Mouse (Mus musculus): ENCODE results near the gene Ikzf4. TPM values are rescaled to one million over a fixed set of nuclear protein-coding genes. Genes with fewer than 3 reads are reported as not detected.

Gene Ikzf4
- polyA plus RNA-seq, 1 experiment from 2014 or later, result 4.9 TPM

GRCm38 (mm10) chr10:128606483-128606882 lies 39.3 kb downstream of the Ikzf4 start:
- no peak overlapping the region for H3K9ac ChIP-seq (ENCODE audit: low read depth, low read length)
- no peaks in the 10 kb centered on the region for H3K9me3 ChIP-seq (ENCODE audit: control insufficient read depth, low read length)
- no peaks in the 10 kb centered on the region for H3K4me1 ChIP-seq (replicated peaks; ENCODE audit: control insufficient read depth, insufficient read depth, low read length)
- no peaks in the 10 kb centered on the region for H3K36me3 ChIP-seq (ENCODE audit: control insufficient read depth, insufficient read depth, low read length)
- ATAC-seq (ENCODE audit: low FRiP score) (no peak), DNase-seq (ENCODE audit: low spot score) (no peak)
- no peak overlapping the region for H3K4me2 ChIP-seq (replicated peaks; ENCODE audit: low read depth, low read length)
- H3K4me3 ChIP-seq (ENCODE audit: low read depth, low read length), result no peak overlapping the region
- 44% methylated on average over 2 of the region's 2 CpGs for WGBS
- no peaks in the 10 kb centered on the region for H3K27me3 ChIP-seq (ENCODE audit: control insufficient read depth, insufficient read depth, low read length)
- H3K27ac ChIP-seq (ENCODE audit: low read depth, low read length), result no peak overlapping the region

GRCm38 (mm10) chr10:128602470-128603128 lies 43.2 kb downstream of the Ikzf4 start:
- 89% methylated on average over 4 of the region's 4 CpGs for WGBS
- no peaks in the 10 kb centered on the region for H3K9me3 ChIP-seq (ENCODE audit: control insufficient read depth, low read length)
- DNase-seq (ENCODE audit: low spot score) (no peak), ATAC-seq (ENCODE audit: low FRiP score) (no peak)
- no peak overlapping the region for H3K9ac ChIP-seq (ENCODE audit: low read depth, low read length)
- no peak overlapping the region for H3K27ac ChIP-seq (ENCODE audit: low read depth, low read length)
- H3K4me1 ChIP-seq (replicated peaks; ENCODE audit: control insufficient read depth, insufficient read depth, low read length), result no peaks in the 10 kb centered on the region
- H3K36me3 ChIP-seq (ENCODE audit: control insufficient read depth, insufficient read depth, low read length), result no peaks in the 10 kb centered on the region
- H3K27me3 ChIP-seq (ENCODE audit: control insufficient read depth, insufficient read depth, low read length), result no peaks in the 10 kb centered on the region
- no peak overlapping the region for H3K4me2 ChIP-seq (replicated peaks; ENCODE audit: low read depth, low read length)
- H3K4me3 ChIP-seq (ENCODE audit: low read depth, low read length), result no peak overlapping the region

GRCm38 (mm10) chr10:128601499-128601898 lies 44.3 kb downstream of the Ikzf4 start:
- Histone ChIP-seq H3K4me3 (ENCODE audit: low read depth, low read length) (no peak overlapping the region), H3K9me3 (ENCODE audit: control insufficient read depth, low read length) (no peaks in the 10 kb centered on the region), H3K4me2 (replicated peaks; ENCODE audit: low read depth, low read length) (no peak overlapping the region), H3K27ac (ENCODE audit: low read depth, low read length) (no peak overlapping the region), H3K27me3 (ENCODE audit: control insufficient read depth, insufficient read depth, low read length) (no peaks in the 10 kb centered on the region), H3K36me3 (ENCODE audit: control insufficient read depth, insufficient read depth, low read length) (no peaks in the 10 kb centered on the region), H3K9ac (ENCODE audit: low read depth, low read length) (no peak overlapping the region), H3K4me1 (replicated peaks; ENCODE audit: control insufficient read depth, insufficient read depth, low read length) (no peaks in the 10 kb centered on the region)
- DNase-seq (ENCODE audit: low spot score) (no peak), ATAC-seq (ENCODE audit: low FRiP score) (no peak)
- 69% methylated on average over 1 of the region's 1 CpGs for WGBS

GRCm38 (mm10) chr10:128598476-128598875 lies 47.3 kb downstream of the Ikzf4 start:
- ATAC-seq (ENCODE audit: low FRiP score) (no peak), DNase-seq (ENCODE audit: low spot score) (no peak)
- Histone ChIP-seq H3K4me1 (replicated peaks; ENCODE audit: control insufficient read depth, insufficient read depth, low read length) (no peaks in the 10 kb centered on the region), H3K4me3 (ENCODE audit: low read depth, low read length) (no peak overlapping the region), H3K36me3 (ENCODE audit: control insufficient read depth, insufficient read depth, low read length) (no peaks in the 10 kb centered on the region), H3K9ac (ENCODE audit: low read depth, low read length) (no peak overlapping the region), H3K27me3 (ENCODE audit: control insufficient read depth, insufficient read depth, low read length) (no peaks in the 10 kb centered on the region), H3K4me2 (replicated peaks; ENCODE audit: low read depth, low read length) (no peak overlapping the region), H3K9me3 (ENCODE audit: control insufficient read depth, low read length) (no peaks in the 10 kb centered on the region), H3K27ac (ENCODE audit: low read depth, low read length) (no peak overlapping the region)
- WGBS, result 73% methylated on average over 2 of the region's 2 CpGs

GRCm38 (mm10) chr10:128592797-128593196 lies 53.0 kb downstream of the Ikzf4 start:
- 83% methylated on average over 5 of the region's 5 CpGs for WGBS
- no peak overlapping the region for H3K4me3 ChIP-seq (ENCODE audit: low read depth, low read length)
- no peaks in the 10 kb centered on the region for H3K36me3 ChIP-seq (ENCODE audit: control insufficient read depth, insufficient read depth, low read length)
- no peak for ATAC-seq (ENCODE audit: low FRiP score)
- H3K4me1 ChIP-seq (replicated peaks; ENCODE audit: control insufficient read depth, insufficient read depth, low read length), result 0 out of 2 replicates have a peak, but pooled peaks cover 4% of the 10 kb centered on the region
- no peak overlapping the region for H3K9ac ChIP-seq (ENCODE audit: low read depth, low read length)
- no peaks in the 10 kb centered on the region for H3K9me3 ChIP-seq (ENCODE audit: control insufficient read depth, low read length)
- H3K27ac ChIP-seq (ENCODE audit: low read depth, low read length), result no peak overlapping the region
- no peak for DNase-seq (ENCODE audit: low spot score)
- H3K4me2 ChIP-seq (replicated peaks; ENCODE audit: low read depth, low read length), result no peak overlapping the region
- H3K27me3 ChIP-seq (ENCODE audit: control insufficient read depth, insufficient read depth, low read length), result peaks cover 23% of the 10 kb centered on the region

GRCm38 (mm10) chr10:128591436-128591835 lies 54.4 kb downstream of the Ikzf4 start:
- Histone ChIP-seq H3K9ac (ENCODE audit: low read depth, low read length) (no peak overlapping the region), H3K36me3 (ENCODE audit: control insufficient read depth, insufficient read depth, low read length) (no peaks in the 10 kb centered on the region), H3K4me1 (replicated peaks; ENCODE audit: control insufficient read depth, insufficient read depth, low read length) (0 out of 2 replicates have a peak, but pooled peaks cover 4% of the 10 kb centered on the region), H3K4me2 (replicated peaks; ENCODE audit: low read depth, low read length) (no peak overlapping the region), H3K27me3 (ENCODE audit: control insufficient read depth, insufficient read depth, low read length) (peaks cover 33% of the 10 kb centered on the region), H3K4me3 (ENCODE audit: low read depth, low read length) (no peak overlapping the region), H3K27ac (ENCODE audit: low read depth, low read length) (no peak overlapping the region), H3K9me3 (ENCODE audit: control insufficient read depth, low read length) (no peaks in the 10 kb centered on the region)
- 88% methylated on average over 6 of the region's 6 CpGs for WGBS
- DNase-seq (ENCODE audit: low spot score) (no peak), ATAC-seq (ENCODE audit: low FRiP score) (no peak)

GRCm38 (mm10) chr10:128590193-128590690 lies 55.5 kb downstream of the Ikzf4 start:
- H3K9ac ChIP-seq (ENCODE audit: low read depth, low read length), result peak overlapping the region; percentile 50
- peak overlapping the region; percentile 94 for H3K4me2 ChIP-seq (replicated peaks; ENCODE audit: low read depth, low read length)
- ATAC-seq (ENCODE audit: low FRiP score), result peak; percentile 64
- no peaks in the 10 kb centered on the region for H3K36me3 ChIP-seq (ENCODE audit: control insufficient read depth, insufficient read depth, low read length)
- H3K27me3 ChIP-seq (ENCODE audit: control insufficient read depth, insufficient read depth, low read length), result peaks cover 33% of the 10 kb centered on the region
- 0 out of 2 replicates have a peak, but pooled peaks cover 4% of the 10 kb centered on the region for H3K4me1 ChIP-seq (replicated peaks; ENCODE audit: control insufficient read depth, insufficient read depth, low read length)
- no peaks in the 10 kb centered on the region for H3K9me3 ChIP-seq (ENCODE audit: control insufficient read depth, low read length)
- H3K27ac ChIP-seq (ENCODE audit: low read depth, low read length), result peak overlapping the region; percentile 47; the same call in 1 of the 2 replicates
- under 1% methylated on average over 43 of the region's 43 CpGs for WGBS
- peak; percentile 89 for DNase-seq (ENCODE audit: low spot score)
- peak overlapping the region; percentile 66 for H3K4me3 ChIP-seq (ENCODE audit: low read depth, low read length)

- WGBS, result under 1% methylated on average over 41 of the region's 43 CpGs
Measured at GRCm38 (mm10) chr10:128589464-128590192, 56.2 kb downstream of the Ikzf4 start, which contains the start of gene Erbb3. Gene Erbb3 (minus strand): TSS chr10:128589652.

More at GRCm38 (mm10) chr10:128589464-128590192, 56.2 kb downstream of the Ikzf4 start, which contains the start of gene Erbb3:
- no peaks in the 10 kb centered on the region for H3K36me3 ChIP-seq (ENCODE audit: control insufficient read depth, insufficient read depth, low read length)
- ATAC-seq (ENCODE audit: low FRiP score) (peak; percentile 33; the same call in 1 of the 2 replicates), DNase-seq (ENCODE audit: low spot score) (peak; percentile 64)
- peak within 1 kb of the TSS; percentile 50 for H3K9ac ChIP-seq (ENCODE audit: low read depth, low read length)
- H3K4me1 ChIP-seq (replicated peaks; ENCODE audit: control insufficient read depth, insufficient read depth, low read length), result 0 out of 2 replicates have a peak, but pooled peaks cover 4% of the 10 kb centered on the region
- peak within 1 kb of the TSS; percentile 47 for H3K27ac ChIP-seq (ENCODE audit: low read depth, low read length)
- no peaks in the 10 kb centered on the region for H3K9me3 ChIP-seq (ENCODE audit: control insufficient read depth, low read length)
- peak within 1 kb of the TSS; percentile 66 for H3K4me3 ChIP-seq (ENCODE audit: low read depth, low read length)
- H3K4me2 ChIP-seq (replicated peaks; ENCODE audit: low read depth, low read length), result peak within 1 kb of the TSS; percentile 94
- H3K27me3 ChIP-seq (ENCODE audit: control insufficient read depth, insufficient read depth, low read length), result peaks cover 33% of the 10 kb centered on the region

Data from hindbrain, embryonic 11.5 days (tissue).